Mouse (Mus musculus): ENCODE measurements around the gene Mcpt8. TPM values are rescaled to one million over a fixed set of nuclear protein-coding genes. Genes with fewer than 3 reads are reported as not detected.

Gene Mcpt8
- total RNA-seq (2023), result not detected

DNA sequence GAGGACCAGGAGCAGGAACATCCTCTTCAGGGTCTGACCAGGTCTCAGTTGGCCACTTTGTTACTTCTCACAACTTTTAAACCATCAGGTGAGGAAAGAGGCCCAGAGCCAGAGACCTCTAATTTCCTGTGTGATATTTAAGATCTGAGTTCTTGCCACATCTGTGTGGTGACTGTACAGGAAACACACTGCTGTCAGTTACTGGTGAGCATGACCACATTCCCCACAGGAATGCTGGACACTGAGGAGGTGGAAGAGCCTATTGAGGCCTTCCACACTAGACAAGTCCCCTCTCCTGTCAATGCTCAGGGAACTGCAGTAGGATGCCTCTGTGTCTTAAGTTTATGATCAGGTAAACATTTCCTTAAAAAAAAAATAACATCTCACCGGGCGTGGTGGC is at the start of gene Mcpt8:
Gene Mcpt8, minus strand, starts transcription at position 107 of the 400 bp plus-strand sequence.

GRCm38 (mm10) chr14:56132508-56132907 is 47.4 kb upstream of the Mcpt8 start, which contains the start of gene Gzmd:
Gene Gzmd, minus strand, starts transcription at chr14:56132608.

DNA sequence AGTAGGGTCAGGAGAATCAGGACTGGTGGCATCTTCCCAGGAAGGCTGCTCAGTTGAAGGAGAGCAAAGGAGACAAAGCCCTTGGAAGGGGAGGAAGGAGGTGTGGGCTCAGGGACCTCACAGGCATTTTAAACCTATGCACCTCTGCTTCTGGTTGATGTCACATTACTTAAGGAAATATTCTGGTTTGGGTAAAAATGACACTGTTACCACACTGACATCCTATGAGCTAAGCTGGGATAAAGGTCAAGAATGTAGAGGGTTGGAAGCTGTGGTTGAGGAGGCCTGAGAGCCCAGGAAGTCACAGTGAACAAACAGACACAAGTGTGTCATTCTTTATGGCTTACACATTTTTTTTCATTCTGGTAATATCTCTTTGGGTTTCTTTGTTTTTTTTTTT is 35.5 kb upstream of the Mcpt8 start, which contains the start of gene Gzme:
Gene Gzme, minus strand, starts transcription at position 101 of the 400 bp plus-strand sequence.

GRCm38 (mm10) chr14:56102386-56102785 is 17.3 kb upstream of the Mcpt8 start, which contains the start of gene Ctsg:
Gene Ctsg, minus strand, starts transcription at chr14:56102574.

DNA sequence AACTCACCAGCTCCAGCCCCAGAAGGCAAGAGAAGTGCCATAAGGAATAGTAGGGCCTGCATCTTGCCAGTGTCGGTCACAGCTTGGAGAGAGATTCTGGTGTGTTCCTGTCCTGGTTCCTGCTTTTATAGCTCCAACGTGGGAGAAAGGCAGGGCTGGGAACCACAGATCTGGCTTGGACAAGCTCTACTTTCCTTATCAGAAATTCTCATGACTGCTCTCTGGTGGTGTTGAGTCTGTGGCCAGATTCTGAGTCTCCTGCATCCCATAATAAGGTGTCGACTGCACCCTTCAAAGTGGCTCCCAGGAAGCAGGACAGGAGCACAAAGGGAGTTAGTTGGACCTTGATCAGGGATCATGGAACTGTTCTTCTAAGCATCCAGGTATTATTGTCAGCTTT is 22.9 kb downstream of the Mcpt8 start, which contains the start of gene Mcpt4:
Gene Mcpt4, minus strand, starts transcription at position 101 of the 400 bp plus-strand sequence.

GRCm38 (mm10) chr14:56041792-56042191 is 43.3 kb downstream of the Mcpt8 start, which contains the start of gene Mcpt2:
Gene Mcpt2, plus strand, starts transcription at chr14:56042041.

Other genes with a start within 250 kb of the Mcpt8 start
- gene Nynrin, start 231.3 kb downstream of the Mcpt8 start, total RNA-seq (2023), result not detected
- gene Cbln3, start 200.9 kb downstream of the Mcpt8 start, total RNA-seq (2023), result under 1 TPM in 1 of 2 experiments, not detected in 1; 0.32 TPM
- gene Khnyn, start 200.3 kb downstream of the Mcpt8 start, total RNA-seq (2023), result 100 to 1,000 TPM; 111 to 115 TPM
- 10 to 100 TPM; 24.9 to 30.8 TPM for gene Sdr39u1, start 185.0 kb downstream of the Mcpt8 start, total RNA-seq (2023)
- gene Cma1, start 140.6 kb downstream of the Mcpt8 start, total RNA-seq (2023), result not detected
- not detected for gene Cma2, start 134.3 kb downstream of the Mcpt8 start, total RNA-seq (2023)
- not detected for gene Mcpt1, start 67.3 kb downstream of the Mcpt8 start, total RNA-seq (2023)
- not detected for gene Mcpt9, start 54.8 kb downstream of the Mcpt8 start, total RNA-seq (2023)
- gene Mcpt2, start 43.2 kb downstream of the Mcpt8 start, total RNA-seq (2023), result not detected
- not detected for gene Mcpt4, start 23.0 kb downstream of the Mcpt8 start, total RNA-seq (2023)
- gene Ctsg, start 17.3 kb upstream of the Mcpt8 start, total RNA-seq (2023), result not detected
- not detected for gene Gzme, start 35.4 kb upstream of the Mcpt8 start, total RNA-seq (2023)
- not detected for gene Gzmd, start 47.3 kb upstream of the Mcpt8 start, total RNA-seq (2023)
- gene Gzmg, start 74.3 kb upstream of the Mcpt8 start, total RNA-seq (2023), result not detected
- gene Gzmn, start 89.3 kb upstream of the Mcpt8 start, total RNA-seq (2023), result not detected
- not detected for gene Gzmf, start 126.1 kb upstream of the Mcpt8 start, total RNA-seq (2023)
- gene Gzmc, start 149.4 kb upstream of the Mcpt8 start, total RNA-seq (2023), result not detected
- under 1 TPM in 1 of 2 experiments, not detected in 1; 0.64 TPM for gene Gzmb, start 177.0 kb upstream of the Mcpt8 start, total RNA-seq (2023)